Comparison of ENCODE assay signal across 14 mouse cellular contexts in the genomic region with DNA sequence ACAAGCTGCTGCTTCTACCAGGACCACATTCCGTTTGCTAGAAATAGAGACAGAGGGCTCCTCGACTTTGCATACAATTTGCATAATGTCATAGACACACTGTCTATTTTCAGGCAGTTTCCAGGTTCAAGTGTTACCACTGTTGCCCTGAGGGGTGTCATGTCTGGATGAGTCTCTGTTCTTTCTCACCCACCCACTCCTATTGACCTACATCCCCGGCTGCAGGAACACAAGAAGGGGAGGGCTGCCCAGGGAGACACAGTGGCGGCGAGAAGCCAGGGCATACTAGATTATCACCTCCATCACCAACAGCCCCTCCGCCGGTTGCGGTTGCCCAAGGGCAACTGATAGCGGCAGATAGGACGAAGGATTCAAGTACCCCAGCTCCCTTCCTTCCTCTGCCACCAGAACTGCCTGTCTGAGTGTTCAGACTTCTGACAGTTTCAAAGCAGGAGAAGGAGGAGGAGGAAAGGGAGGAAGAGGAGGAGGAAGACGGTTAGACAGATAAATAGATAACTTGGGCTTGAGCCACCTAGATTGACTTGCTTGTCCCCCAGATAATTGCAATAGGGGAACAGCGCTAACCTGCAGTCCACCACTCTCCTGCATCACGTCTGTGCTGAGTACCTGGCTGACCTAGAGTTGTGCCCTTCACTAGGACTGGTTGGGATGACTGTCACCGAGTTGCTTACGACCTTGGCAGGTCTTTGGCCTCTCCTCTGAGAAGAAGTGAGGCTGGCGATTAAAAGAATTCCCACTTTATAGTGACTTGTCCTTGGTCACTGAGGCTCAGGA. TPM values are rescaled to one million over a fixed set of nuclear protein-coding genes. Genes with fewer than 3 reads are reported as not detected.
DNase-seq lines count a peak whose midpoint lies in the region; ATAC-seq and TF ChIP-seq lines count a peak whose summit lies in the region.
"Had no signal": no experiment of that assay in that cellular context is flagged by ENCODE, and none has a peak within 500 bp of the region (broad histone marks: within the 10 kb centered on the region; RNA-seq: fewer than 3 reads in every experiment).

No protein-coding gene starts in this region.

- DNase-seq in forebrain, embryonic 10.5 days (ENCODE audit: extremely low spot score, low spot score): no peak
- no peak for DNase-seq in forebrain, postnatal 0 days
- no peak for DNase-seq in left cerebral cortex, adult 2 months (ENCODE audit: extremely low spot score in 1 of 2, low spot score in 2 of 2)
- no peak for DNase-seq in left cerebral cortex, adult 11 months (ENCODE audit: low spot score)
- DNase-seq in MEL-GATA-1-ER (ENCODE audit: extremely low read depth, low read depth): peak; percentile 71
- DNase-seq in liver, postnatal 0 days: no peak
- no peak for DNase-seq in embryo, embryonic 11 days
- no peak for DNase-seq in urinary bladder, adult 18-20 months (ENCODE audit: low spot score in 2 of 2)
- DNase-seq: adrenal gland, adult 2 months; right cerebral cortex, postnatal 25 days had no signal

- no peak for TF ChIP-seq EP300 in liver, postnatal 0 days (IDR thresholded peaks at IDR 0.05; ENCODE audit: low read depth)

- no peaks in the 10 kb centered on the region for H3K36me3 ChIP-seq in forebrain, embryonic 10.5 days (replicated peaks)
- no peaks in the 10 kb centered on the region for H3K36me3 ChIP-seq in forebrain, postnatal 0 days (ENCODE audit: insufficient read depth)
- H3K36me3 ChIP-seq in liver, postnatal 0 days (replicated peaks; ENCODE audit: insufficient read depth, low read length): no peaks in the 10 kb centered on the region
- H3K36me3 ChIP-seq: limb, embryonic 15.5 days had no signal

- peaks cover 21% of the 10 kb centered on the region for H3K27me3 ChIP-seq in forebrain, embryonic 10.5 days (ENCODE audit: poor library complexity, severe bottlenecking)
- H3K27me3 ChIP-seq in forebrain, postnatal 0 days (ENCODE audit: insufficient read depth, low read length): no peaks in the 10 kb centered on the region
- no peaks in the 10 kb centered on the region for H3K27me3 ChIP-seq in liver, postnatal 0 days (ENCODE audit: insufficient read depth, low read length)
- H3K27me3 ChIP-seq: limb, embryonic 15.5 days had no signal

- 89% methylated on average over 16 of the region's 16 CpGs for WGBS in forebrain, embryonic 10.5 days
- WGBS in forebrain, postnatal 0 days: 74% methylated on average over 16 of the region's 16 CpGs
- WGBS in liver, postnatal 0 days (ENCODE audit: insufficient replicate concordance): 22% methylated on average over 16 of the region's 16 CpGs

- intact Hi-C loops in left cerebral cortex, adult 2 months (cut with DNase I): no loop called here

- TF ChIP-seq CTCF in forebrain, postnatal 0 days (IDR thresholded peaks at IDR 0.05; ENCODE audit: low read depth): no peak
- no peak for TF ChIP-seq CTCF in left cerebral cortex, adult 2 months (IDR thresholded peaks at IDR 0.05)
- TF ChIP-seq CTCF in liver, postnatal 0 days (IDR thresholded peaks at IDR 0.05; ENCODE audit: low read depth): no peak

- H3K4me1 ChIP-seq in forebrain, embryonic 10.5 days: peaks cover 61% of the 10 kb centered on the region
- peaks cover 6% of the 10 kb centered on the region; the same call in 1 of the 2 replicates for H3K4me1 ChIP-seq in forebrain, postnatal 0 days (ENCODE audit: insufficient read depth)
- H3K4me1 ChIP-seq in liver, postnatal 0 days (ENCODE audit: insufficient read depth): peaks cover 47% of the 10 kb centered on the region

- H3K9ac ChIP-seq in forebrain, postnatal 0 days: no peak overlapping the region
- no peak overlapping the region for H3K9ac ChIP-seq in liver, postnatal 0 days (replicated peaks)
- H3K9ac ChIP-seq: limb, embryonic 15.5 days had no signal

- ATAC-seq in forebrain, postnatal 0 days: no peak
- ATAC-seq in liver, postnatal 0 days: no peak

- no peak overlapping the region for H3K4me3 ChIP-seq in forebrain, embryonic 10.5 days
- H3K4me3 ChIP-seq in forebrain, postnatal 0 days (ENCODE audit: low read depth, low read length): no peak overlapping the region
- no peak overlapping the region for H3K4me3 ChIP-seq in left cerebral cortex, adult 2 months
- no peak overlapping the region for H3K4me3 ChIP-seq in liver, postnatal 0 days (ENCODE audit: low read depth, low read length)
- H3K4me3 ChIP-seq: limb, embryonic 15.5 days; myocyte had no signal

- H3K9me3 ChIP-seq in forebrain, embryonic 10.5 days: no peaks in the 10 kb centered on the region
- no peaks in the 10 kb centered on the region for H3K9me3 ChIP-seq in forebrain, postnatal 0 days (ENCODE audit: low read length)
- no peaks in the 10 kb centered on the region for H3K9me3 ChIP-seq in liver, postnatal 0 days (ENCODE audit: low read length)
- H3K9me3 ChIP-seq: limb, embryonic 15.5 days had no signal

- H3K27ac ChIP-seq in forebrain, embryonic 10.5 days: 0 out of 2 replicates have a peak overlapping the region, but pooled peaks have one; percentile 35
- no peak overlapping the region for H3K27ac ChIP-seq in forebrain, postnatal 0 days (ENCODE audit: low read depth, low read length)
- peak overlapping the region; percentile 77; the same call in 1 of the 2 replicates for H3K27ac ChIP-seq in left cerebral cortex, adult 2 months
- H3K27ac ChIP-seq in liver, postnatal 0 days (ENCODE audit: low read depth): no peak overlapping the region

- no peak overlapping the region for H3K4me2 ChIP-seq in forebrain, postnatal 0 days (ENCODE audit: low read depth)
- peak overlapping the region; percentile 70 for H3K4me2 ChIP-seq in liver, postnatal 0 days (ENCODE audit: low read depth, low read length)
- H3K4me2 ChIP-seq: limb, embryonic 15.5 days had no signal

RNA-seq across cellular contexts. Expression of a gene that starts 19.0 kb away (rescaled TPM):
- polyA plus RNA-seq in forebrain, embryonic 10.5 days (2016; fragmentation: Nextera tagmentation; extraction: Ambion mirVana): 8.0 and 8.1 TPM in 2 replicates
- total RNA-seq in forebrain, postnatal 0 days (2014; rRNA removed): 8.7 and 10.7 TPM in 2 replicates
- polyA plus RNA-seq in forebrain, postnatal 0 days (2015; fragmentation: Nextera tagmentation; extraction: Ambion mirVana): 5.8 and 6.0 TPM in 2 replicates
- total RNA-seq in left cerebral cortex, adult 2 months (2021): 10 to 100 TPM; 13.8 to 15.1 TPM
- polyA plus RNA-seq in liver, postnatal 0 days (2015; fragmentation: Nextera tagmentation; extraction: Ambion mirVana): 2.3 and 2.6 TPM in 2 replicates

RNA-seq across cellular contexts. Expression of a gene that starts 26.6 kb away (rescaled TPM):
- polyA plus RNA-seq in forebrain, embryonic 10.5 days (2016; fragmentation: Nextera tagmentation; extraction: Ambion mirVana): 5.8 TPM in 2 replicates
- 74.2 and 80.4 TPM in 2 replicates for total RNA-seq in forebrain, postnatal 0 days (2014; rRNA removed)
- 13.2 and 17.4 TPM in 2 replicates for polyA plus RNA-seq in forebrain, postnatal 0 days (2015; fragmentation: Nextera tagmentation; extraction: Ambion mirVana)
- total RNA-seq in left cerebral cortex, adult 2 months (2021): 100 to 1,000 TPM; 102 to 114 TPM
- 2.2 TPM in 2 replicates for polyA plus RNA-seq in liver, postnatal 0 days (2015; fragmentation: Nextera tagmentation; extraction: Ambion mirVana)

RNA-seq across cellular contexts. Expression of a gene that starts 31.8 kb away (rescaled TPM):
- not detected in 2 replicates for polyA plus RNA-seq in forebrain, embryonic 10.5 days (2016; fragmentation: Nextera tagmentation; extraction: Ambion mirVana)
- not detected in 2 replicates for total RNA-seq in forebrain, postnatal 0 days (2014; rRNA removed)
- not detected in 2 replicates for polyA plus RNA-seq in forebrain, postnatal 0 days (2015; fragmentation: Nextera tagmentation; extraction: Ambion mirVana)
- total RNA-seq in left cerebral cortex, adult 2 months (2021): not detected
- not detected in 2 replicates for polyA plus RNA-seq in liver, postnatal 0 days (2015; fragmentation: Nextera tagmentation; extraction: Ambion mirVana)
- polyA plus RNA-seq: C2C12; kidney, postnatal 0 days; limb, embryonic 15.5 days; myocyte had no signal

Comparison
In these comparisons a context has a peak if more than half of its experiments do, and no peak if none do; other contexts are left out.
1. H3K27ac ChIP-seq: peak in forebrain, embryonic 10.5 days (single experiment) and left cerebral cortex, adult 2 months (single experiment); none in forebrain, postnatal 0 days (single experiment) and liver, postnatal 0 days (single experiment).